11 mouse cellular contexts compared by ENCODE assay signal in genomic region chr2:4592666-4593065, GRCm38 (mm10). TPM values are rescaled to one million over a fixed set of nuclear protein-coding genes. Genes with fewer than 3 reads are reported as not detected.
DNase-seq lines count a peak whose midpoint lies in the region; ATAC-seq and TF ChIP-seq lines count a peak whose summit lies in the region.
"Had no signal": no experiment of that assay in that cellular context is flagged by ENCODE, and none has a peak within 500 bp of the region (broad histone marks: within the 10 kb centered on the region; RNA-seq: fewer than 3 reads in every experiment).

No protein-coding gene starts in this region.

- H3K9ac ChIP-seq in hindbrain, embryonic 15.5 days: no peak overlapping the region
- no peak overlapping the region for H3K9ac ChIP-seq in hindbrain, embryonic 12.5 days
- H3K9ac ChIP-seq in stomach, embryonic 15.5 days: no peak overlapping the region
- no peak overlapping the region for H3K9ac ChIP-seq in stomach, postnatal 0 days (ENCODE audit: low read length)

- no peak for TF ChIP-seq EP300 in stomach, postnatal 0 days (optimal IDR thresholded peaks at IDR 0.05)

- no peaks in the 10 kb centered on the region for H3K9me3 ChIP-seq in hindbrain, embryonic 15.5 days
- H3K9me3 ChIP-seq in hindbrain, embryonic 12.5 days (replicated peaks): no peaks in the 10 kb centered on the region
- H3K9me3 ChIP-seq in stomach, embryonic 15.5 days: no peaks in the 10 kb centered on the region
- no peaks in the 10 kb centered on the region for H3K9me3 ChIP-seq in stomach, postnatal 0 days (ENCODE audit: control insufficient read depth, low read length)
- H3K9me3 ChIP-seq: G1E had no signal

- no peak for TF ChIP-seq CTCF in stomach, postnatal 0 days (IDR thresholded peaks at IDR 0.05; ENCODE audit: low read depth)

- intact Hi-C loops in heart, postnatal 25 days (cut with DNase I): loop anchor here (10.0 kb wide), 1 partner anchor 48 kb away; no protein-coding TSS in a partner anchor

- H3K4me2 ChIP-seq in hindbrain, embryonic 15.5 days: no peak overlapping the region
- no peak overlapping the region for H3K4me2 ChIP-seq in hindbrain, embryonic 12.5 days (replicated peaks)
- H3K4me2 ChIP-seq in stomach, embryonic 15.5 days: no peak overlapping the region
- no peak overlapping the region for H3K4me2 ChIP-seq in stomach, postnatal 0 days (replicated peaks; ENCODE audit: low read depth)

- peaks cover 60% of the 10 kb centered on the region for H3K36me3 ChIP-seq in hindbrain, embryonic 15.5 days
- H3K36me3 ChIP-seq in hindbrain, embryonic 12.5 days: peaks cover 89% of the 10 kb centered on the region
- peaks cover 40% of the 10 kb centered on the region for H3K36me3 ChIP-seq in stomach, embryonic 15.5 days
- peaks cover 21% of the 10 kb centered on the region for H3K36me3 ChIP-seq in stomach, postnatal 0 days (ENCODE audit: control insufficient read depth, insufficient read depth, low read length)

- H3K4me3 ChIP-seq in hindbrain, embryonic 15.5 days: no peak overlapping the region
- no peak overlapping the region for H3K4me3 ChIP-seq in hindbrain, embryonic 12.5 days
- no peak overlapping the region for H3K4me3 ChIP-seq in stomach, embryonic 15.5 days (replicated peaks)
- H3K4me3 ChIP-seq in stomach, postnatal 0 days (ENCODE audit: low read depth, low read length): no peak overlapping the region

- 0 out of 2 replicates have a peak, but pooled peaks cover 7% of the 10 kb centered on the region for H3K4me1 ChIP-seq in hindbrain, embryonic 15.5 days (replicated peaks)
- H3K4me1 ChIP-seq in hindbrain, embryonic 12.5 days: peaks cover 10% of the 10 kb centered on the region
- H3K4me1 ChIP-seq in stomach, embryonic 15.5 days: peaks cover 5% of the 10 kb centered on the region; the same call in 1 of the 2 replicates
- no peaks in the 10 kb centered on the region for H3K4me1 ChIP-seq in stomach, postnatal 0 days (replicated peaks; ENCODE audit: control insufficient read depth, insufficient read depth)

- H3K27me3 ChIP-seq in hindbrain, embryonic 15.5 days: no peaks in the 10 kb centered on the region
- no peaks in the 10 kb centered on the region for H3K27me3 ChIP-seq in hindbrain, embryonic 12.5 days
- H3K27me3 ChIP-seq in stomach, embryonic 15.5 days (replicated peaks): no peaks in the 10 kb centered on the region
- H3K27me3 ChIP-seq in stomach, postnatal 0 days (ENCODE audit: control insufficient read depth, insufficient read depth, low read length): no peaks in the 10 kb centered on the region

- 94% methylated on average over 7 of the region's 7 CpGs for WGBS in hindbrain, embryonic 15.5 days
- WGBS in hindbrain, embryonic 12.5 days: 97% methylated on average over 7 of the region's 7 CpGs
- 82% methylated on average over 7 of the region's 7 CpGs for WGBS in stomach, embryonic 15.5 days
- WGBS in stomach, postnatal 0 days: 80% methylated on average over 7 of the region's 7 CpGs

- H3K27ac ChIP-seq in hindbrain, embryonic 15.5 days (replicated peaks): 0 out of 2 replicates have a peak overlapping the region, but pooled peaks have one; percentile 1
- no peak overlapping the region for H3K27ac ChIP-seq in hindbrain, embryonic 12.5 days
- H3K27ac ChIP-seq in stomach, embryonic 15.5 days: 0 out of 2 replicates have a peak overlapping the region, but pooled peaks have one; percentile 8
- H3K27ac ChIP-seq in stomach, postnatal 0 days (replicated peaks): no peak overlapping the region

- ATAC-seq in hindbrain, embryonic 15.5 days (ENCODE audit: low FRiP score, low read depth): no peak
- no peak for ATAC-seq in hindbrain, embryonic 12.5 days (ENCODE audit: low FRiP score)
- ATAC-seq in stomach, embryonic 15.5 days (ENCODE audit: insufficient read depth, low FRiP score, low read depth): no peak
- ATAC-seq in stomach, postnatal 0 days (ENCODE audit: low FRiP score, low TSS enrichment): no peak

- DNase-seq in stomach, postnatal 0 days (ENCODE audit: low spot score): no peak
- peak; percentile 44 for DNase-seq in heart, postnatal 25 days (ENCODE audit: low spot score)
- DNase-seq in testis, postnatal 14 days (ENCODE audit: low spot score): peak; percentile 76
- no peak for DNase-seq in adrenal gland, postnatal 36 days
- no peak for DNase-seq in embryo, embryonic 10 days (ENCODE audit: low spot score)
- DNase-seq: cerebellum, adult 9-11 months; kidney, adult 2 months had no signal

RNA-seq across cellular contexts. Expression of gene Prpf18, which starts 59.2 kb away (rescaled TPM):
- 39.8 and 41.4 TPM in 2 replicates for polyA plus RNA-seq in hindbrain, embryonic 15.5 days (2015; fragmentation: Nextera tagmentation; extraction: Ambion mirVana)
- 50.1 and 56.9 TPM in 2 replicates for polyA plus RNA-seq in hindbrain, embryonic 12.5 days (2016; fragmentation: Nextera tagmentation; extraction: Ambion mirVana)
- 32.2 and 32.5 TPM in 2 replicates for polyA plus RNA-seq in stomach, embryonic 15.5 days (2015; fragmentation: Nextera tagmentation; extraction: Ambion mirVana)
- polyA plus RNA-seq in stomach, postnatal 0 days (2015; fragmentation: Nextera tagmentation; extraction: Ambion mirVana): 15.5 and 15.6 TPM in 2 replicates
- 10 to 100 TPM; 33.3 to 38.3 TPM for total RNA-seq in heart, postnatal 25 days (2021)
- total RNA-seq in adrenal gland, postnatal 36 days (2021): 10 to 100 TPM; 42.7 to 51.7 TPM

Comparison
In these comparisons a context has a peak if more than half of its experiments do, and no peak if none do; other contexts are left out.
1. H3K27ac ChIP-seq: peak in hindbrain, embryonic 15.5 days (single experiment) and stomach, embryonic 15.5 days (single experiment); none in hindbrain, embryonic 12.5 days (single experiment) and stomach, postnatal 0 days (single experiment).
2. DNase-seq: peak in heart, postnatal 25 days (single experiment) and testis, postnatal 14 days (single experiment); none in stomach, postnatal 0 days (single experiment), adrenal gland, postnatal 36 days (0 of 2) and embryo, embryonic 10 days (single experiment).